Mouse (Mus musculus) embryonic facial prominence, embryonic 14.5 days (tissue): ENCODE measurements around the gene 6030468B19Rik. TPM values are rescaled to one million over a fixed set of nuclear protein-coding genes. Genes with fewer than 3 reads are reported as not detected.
"Not testable (repeated sequence)": the region's sequence is repeated elsewhere in the genome, so short reads cannot be mapped to it uniquely, and the experiment has no call there.

Source experiments
- ATAC-seq: fragments of 200-750 bp; cut with Nextera tagmentation; 2 replicates; pipeline ENCODE4 v1.8.0; 2017; ENCODE audit warnings: low read depth, moderate number of reproducible peaks, moderate TSS enrichment
- DNase-seq: peaks from one replicate; pipeline ENCODE4 v3.0.0-alpha.2; 2015; ENCODE audit warnings: low spot score
- H3K27ac ChIP-seq: fragments of 300-500 bp; sonication (generic); replicated peaks from 2 replicates; pipeline ENCODE4 v1.5.1; 2014; ENCODE audit warnings: low read depth, mild to moderate bottlenecking, low read length, moderate library complexity
- H3K27me3 ChIP-seq: fragments of 300-500 bp; sonication (generic); replicated peaks from 2 replicates; pipeline ENCODE4 v1.6.1; 2014; ENCODE audit warnings: low read length; ENCODE audit not compliant: control insufficient read depth, insufficient read depth
- H3K36me3 ChIP-seq: fragments of 300-500 bp; sonication (generic); 2 replicates; pipeline ENCODE4 v1.6.1; 2014; ENCODE audit warnings: low read length, mixed read lengths; ENCODE audit not compliant: control insufficient read depth, insufficient read depth
- H3K4me1 ChIP-seq: fragments of 300-500 bp; sonication (generic); 2 replicates; pipeline ENCODE4 v1.6.1; 2014; ENCODE audit warnings: antibody characterized with exemption, low read length; ENCODE audit not compliant: control insufficient read depth, insufficient read depth
- H3K4me2 ChIP-seq: fragments of 300-500 bp; sonication (generic); 2 replicates; pipeline ENCODE4 v1.6.1; 2014; ENCODE audit warnings: low read depth, mild to moderate bottlenecking, low read length, moderate library complexity, mixed read lengths
- H3K4me3 ChIP-seq: fragments of 300-500 bp; sonication (generic); 2 replicates; pipeline ENCODE4 v1.5.1; 2014; ENCODE audit warnings: low read depth, mild to moderate bottlenecking, low read length
- H3K9ac ChIP-seq: fragments of 300-500 bp; sonication (generic); 2 replicates; pipeline ENCODE4 v1.6.1; 2014; ENCODE audit warnings: low read depth, mild to moderate bottlenecking, low read length, moderate library complexity, mixed read lengths
- H3K9me3 ChIP-seq: fragments of 300-500 bp; sonication (generic); 2 replicates; pipeline ENCODE4 v1.6.1; 2016; ENCODE audit warnings: low read length; ENCODE audit not compliant: control insufficient read depth
- WGBS: fragments of 180-500 bp; shearing (Covaris S2); extraction: QIAGEN DNeasy Blood & Tissue Kit; methylation state at CpG from one replicate; pipeline ENCODE4 v1.1.7; 2014; 5-methylcytosine and 5-hydroxymethylcytosine counted together
- polyA plus RNA-seq: library from polyadenylated mRNA; unstranded; fragments of >200 nt; fragmentation: Nextera tagmentation; extraction: Ambion mirVana; gene quantifications from 2 replicates; pipeline ENCODE4 v1.2.1, GENCODE M21; 2014

The 6030468B19Rik gene
- polyA plus RNA-seq, 1 experiment from 2014 or later: not detected

DNA sequence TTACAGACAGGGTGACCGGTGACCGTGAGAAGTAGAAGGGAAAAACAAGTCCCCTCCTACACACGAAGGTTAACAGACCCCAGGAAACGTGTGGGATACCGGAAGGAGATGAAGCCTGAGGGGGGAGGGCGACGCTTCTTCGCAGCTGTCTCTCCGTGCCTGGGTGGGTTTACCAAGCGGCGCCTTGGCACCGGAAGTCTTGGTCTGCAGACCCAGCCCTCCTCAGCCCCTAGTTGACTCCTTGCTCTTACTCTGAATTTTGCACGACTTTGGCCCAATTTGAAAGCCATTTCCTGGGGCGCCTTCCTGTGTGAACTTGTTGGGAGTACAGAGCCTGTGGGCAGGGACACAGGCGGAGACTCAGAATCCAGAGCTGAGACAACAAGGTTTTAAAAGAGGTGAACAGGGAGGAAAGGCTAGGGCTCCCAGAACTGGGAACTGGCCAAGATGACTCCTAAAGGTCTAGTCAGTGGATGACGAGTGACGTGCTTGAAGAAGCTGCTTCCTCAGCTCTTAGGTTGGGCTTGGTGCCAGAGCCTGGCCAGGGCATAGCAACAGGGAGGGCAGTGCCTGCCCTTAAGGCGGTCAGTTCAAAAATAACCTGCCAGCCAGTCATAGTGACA, 16.1 kb upstream of the 6030468B19Rik start:
- peak overlapping the region; percentile 77 for H3K27ac ChIP-seq
- ATAC-seq (no peak), DNase-seq (peak; percentile 53)
- peak overlapping the region; percentile 51 for H3K4me3 ChIP-seq
- H3K4me1 ChIP-seq: peaks cover 33% of the 10 kb centered on the region
- H3K36me3 ChIP-seq: 0 out of 2 replicates have a peak, but pooled peaks cover 4% of the 10 kb centered on the region
- WGBS: 13% methylated on average over 18 of the region's 18 CpGs
- peak overlapping the region; percentile 96 for H3K4me2 ChIP-seq
- H3K9ac ChIP-seq: peak overlapping the region; percentile 36
- no peaks in the 10 kb centered on the region for H3K9me3 ChIP-seq
- peaks cover 4% of the 10 kb centered on the region; the same call in 1 of the 2 replicates for H3K27me3 ChIP-seq

DNA sequence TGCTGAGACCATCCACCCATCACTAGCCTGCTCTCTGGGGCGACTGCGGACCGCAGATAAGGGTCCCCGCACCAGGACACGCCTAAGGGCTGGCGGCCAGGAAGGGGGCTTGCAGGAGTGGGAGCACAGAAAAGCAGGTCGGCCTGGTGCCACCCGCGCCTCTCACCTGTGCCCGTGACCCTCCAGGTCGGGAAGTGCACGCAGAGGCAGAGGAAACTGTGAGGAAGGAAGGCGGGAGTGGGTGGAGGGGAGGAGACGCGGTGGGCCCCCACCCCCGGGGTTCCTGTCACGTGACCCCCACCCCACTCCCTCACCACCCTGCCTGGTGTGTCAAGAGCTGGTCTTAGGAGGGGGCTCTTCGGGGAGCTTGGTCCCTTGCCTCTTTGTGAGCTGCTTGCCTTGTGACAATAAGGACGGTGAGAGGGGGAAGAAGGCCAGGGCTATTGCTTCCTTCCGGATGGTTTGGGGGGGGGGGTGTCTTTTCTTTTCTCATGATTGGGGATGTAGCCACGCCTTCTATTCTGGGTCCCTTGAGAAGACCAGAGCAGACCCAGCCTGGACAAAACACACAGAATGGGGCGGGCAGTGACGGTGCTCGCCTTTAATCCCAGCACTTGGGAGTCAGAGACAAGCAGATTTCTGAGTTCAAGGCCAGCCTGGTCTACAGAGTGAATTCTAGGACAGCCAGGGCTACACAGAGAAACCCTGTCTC, 15.3 kb upstream of the 6030468B19Rik start, which contains the start of the genes Tmc8 and Tmc6:
TSS of gene Tmc8 (plus strand) at position 84 of the 712 bp plus-strand sequence.
TSS of gene Tmc6 (minus strand) at position 206 of the 712 bp plus-strand sequence.
- 50% methylated on average over 13 of the region's 24 CpGs for WGBS
- ATAC-seq: no peak
- Histone ChIP-seq H3K4me1 (peaks cover 33% of the 10 kb centered on the region), H3K9ac (peak within 1 kb of the TSS; percentile 53), H3K27me3 (peaks cover 4% of the 10 kb centered on the region; the same call in 1 of the 2 replicates), H3K4me3 (peak within 1 kb of the TSS; percentile 51), H3K4me2 (peak within 1 kb of the TSS; percentile 96), H3K27ac (peak within 1 kb of the TSS; percentile 77), H3K9me3 (no peaks in the 10 kb centered on the region), H3K36me3 (no peaks in the 10 kb centered on the region)
- no peak for DNase-seq

DNA sequence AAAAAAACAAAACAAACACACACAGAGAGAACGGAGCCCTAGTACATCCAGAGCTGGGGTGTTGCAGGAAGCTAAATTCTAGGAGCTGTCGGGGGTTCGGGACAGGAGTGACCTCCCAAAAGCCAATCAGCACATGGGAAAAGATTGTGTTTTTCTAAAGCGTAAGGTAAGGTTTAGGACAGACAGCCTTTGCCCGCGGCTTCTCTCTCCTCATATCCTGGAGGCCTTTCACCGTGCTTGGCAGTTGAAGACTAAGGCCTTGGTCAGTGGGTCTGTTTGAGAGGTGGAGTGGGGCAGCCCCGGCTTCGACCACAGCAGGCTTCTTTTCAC, 14.8 kb upstream of the 6030468B19Rik start:
- Histone ChIP-seq H3K36me3 (no peaks in the 10 kb centered on the region), H3K4me1 (peaks cover 33% of the 10 kb centered on the region), H3K27me3 (peaks cover 4% of the 10 kb centered on the region; the same call in 1 of the 2 replicates), H3K4me2 (peak overlapping the region; percentile 57), H3K4me3 (peak overlapping the region; percentile 29), H3K9ac (peak overlapping the region; percentile 53), H3K9me3 (no peaks in the 10 kb centered on the region), H3K27ac (no peak overlapping the region)
- no peak for ATAC-seq
- no peak for DNase-seq
- WGBS: 52% methylated on average over 9 of the region's 9 CpGs

- no peak overlapping the region for H3K27ac ChIP-seq
- ATAC-seq: no peak
- H3K4me2 ChIP-seq: peak overlapping the region; percentile 57
- no peaks in the 10 kb centered on the region for H3K9me3 ChIP-seq
- H3K4me1 ChIP-seq: peaks cover 33% of the 10 kb centered on the region
- WGBS: 6% methylated on average over 19 of the region's 31 CpGs
- DNase-seq: peak; percentile 59
- H3K4me3 ChIP-seq: peak overlapping the region; percentile 29
- H3K9ac ChIP-seq: peak overlapping the region; percentile 53
- H3K36me3 ChIP-seq: no peaks in the 10 kb centered on the region
- peaks cover 4% of the 10 kb centered on the region; the same call in 1 of the 2 replicates for H3K27me3 ChIP-seq
Observed at GRCm38 (mm10) chr11:117783089-117783488, 14.4 kb upstream of the 6030468B19Rik start.

- H3K9ac ChIP-seq: no peak overlapping the region
- no peak for DNase-seq
Observed at GRCm38 (mm10) chr11:117783683-117784309, 13.7 kb upstream of the 6030468B19Rik start.

DNA sequence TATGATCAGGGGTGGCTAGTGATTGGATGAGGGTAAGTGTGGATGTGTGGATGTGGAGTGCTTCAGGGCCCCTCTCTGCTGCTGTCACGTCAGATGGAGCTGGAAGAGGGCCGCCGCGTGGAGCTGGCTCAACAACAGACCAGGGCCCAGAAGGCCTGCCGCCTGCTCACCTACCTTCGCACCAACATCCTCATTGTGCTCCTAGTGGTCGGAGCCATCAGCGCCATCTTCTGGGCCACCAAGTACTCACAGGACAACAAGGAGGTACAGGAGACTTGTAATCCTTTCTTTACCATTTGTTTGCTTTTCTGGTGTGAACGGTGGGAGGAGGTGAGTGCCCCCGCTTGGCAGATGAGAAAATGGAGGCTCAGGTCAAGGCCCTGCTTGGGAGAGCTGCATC, 11.2 kb upstream of the 6030468B19Rik start:
- Histone ChIP-seq H3K27me3 (peaks cover 4% of the 10 kb centered on the region; the same call in 1 of the 2 replicates), H3K36me3 (no peaks in the 10 kb centered on the region), H3K4me2 (no peak overlapping the region), H3K4me3 (no peak overlapping the region), H3K27ac (no peak overlapping the region), H3K9me3 (no peaks in the 10 kb centered on the region), H3K9ac (no peak overlapping the region), H3K4me1 (peaks cover 11% of the 10 kb centered on the region)
- ATAC-seq (no peak), DNase-seq (no peak)
- WGBS: 13% methylated on average over 10 of the region's 10 CpGs

More at GRCm38 (mm10) chr11:117783683-117784309, 13.7 kb upstream of the 6030468B19Rik start:
- no peak for ATAC-seq
- WGBS: 35% methylated on average over 10 of the region's 10 CpGs
- Histone ChIP-seq H3K4me3 (peak overlapping the region; percentile 29; the same call in 1 of the 2 replicates), H3K27ac (no peak overlapping the region), H3K27me3 (peaks cover 4% of the 10 kb centered on the region; the same call in 1 of the 2 replicates), H3K9me3 (no peaks in the 10 kb centered on the region), H3K4me2 (peak overlapping the region; percentile 57), H3K36me3 (no peaks in the 10 kb centered on the region), H3K4me1 (peaks cover 31% of the 10 kb centered on the region)

- DNase-seq, H3K9me3 ChIP-seq, H3K9ac ChIP-seq, H3K4me1 ChIP-seq, H3K27me3 ChIP-seq, H3K27ac ChIP-seq, ATAC-seq, H3K4me2 ChIP-seq, H3K4me3 ChIP-seq, H3K36me3 ChIP-seq: not testable (repeated sequence)
- WGBS: 81% methylated on average over 7 of the region's 7 CpGs
Observed at GRCm38 (mm10) chr11:117788481-117788880, 9.0 kb upstream of the 6030468B19Rik start.

- peak; percentile 43 for DNase-seq
- Histone ChIP-seq H3K9me3 (no peaks in the 10 kb centered on the region), H3K27me3 (no peaks in the 10 kb centered on the region), H3K36me3 (no peaks in the 10 kb centered on the region), H3K9ac (0 out of 2 replicates have a peak overlapping the region, but pooled peaks have one; percentile 25), H3K4me2 (peak overlapping the region; percentile 35), H3K4me1 (peaks cover 9% of the 10 kb centered on the region), H3K4me3 (no peak overlapping the region), H3K27ac (no peak overlapping the region)
- peak; percentile 35; the same call in 1 of the 2 replicates for ATAC-seq
- 5% methylated on average over 8 of the region's 14 CpGs for WGBS
Observed at GRCm38 (mm10) chr11:117790286-117790685, 7.2 kb upstream of the 6030468B19Rik start.
